Mouse (Mus musculus) CH12.LX (cell line): ENCODE results near the gene Hspa1a.

Experiments used
- CTCF ChIP-seq, 2 experiments: IDR thresholded peaks in 1 of 2; conservative IDR thresholded peaks in 1 of 2; 2 replicates each; pipeline ENCODE4 v1.5.1; 2011 to 2012; ENCODE audit warnings: low read depth in 2 of 2, low read length in 2 of 2, improper control_type of control experiment in 1 of 2, inconsistent platforms in 1 of 2, mild to moderate bottlenecking in 1 of 2, moderate library complexity in 1 of 2
- ELF1 ChIP-seq: IDR thresholded peaks from 2 replicates; pipeline ENCODE4 v1.6.1; 2014; ENCODE audit warnings: low read depth, mild to moderate bottlenecking, inconsistent platforms, low read length, improper control_type of control experiment
- HCFC1 ChIP-seq: IDR thresholded peaks from 2 replicates; pipeline ENCODE4 v1.6.1; 2012; ENCODE audit warnings: low read depth, mild to moderate bottlenecking, inconsistent platforms, low read length, improper control_type of control experiment
- POLR2A ChIP-seq: IDR thresholded peaks from 2 replicates; pipeline ENCODE4 v1.6.1; 2011; ENCODE audit warnings: low read depth, mild to moderate bottlenecking, improper control_type of control experiment, low read length
- SIN3A ChIP-seq: IDR thresholded peaks from 2 replicates; pipeline ENCODE4 v1.6.1; 2012; ENCODE audit warnings: low read length, improper control_type of control experiment, inconsistent platforms
- UBTF ChIP-seq: IDR thresholded peaks from 2 replicates; pipeline ENCODE4 v1.6.1; 2012; ENCODE audit warnings: low read depth, mild to moderate bottlenecking, inconsistent platforms, low read length, improper control_type of control experiment, moderate library complexity
- ZKSCAN1 ChIP-seq: IDR thresholded peaks from 2 replicates; pipeline ENCODE4 v1.6.1; 2012; ENCODE audit warnings: low read depth, inconsistent platforms, low read length, improper control_type of control experiment, borderline replicate concordance

GRCm38 (mm10) chr17:35017706-35018030 is 45.7 kb upstream of the Hspa1a start:
- no peak for TF ChIP-seq SIN3A
- no peak for TF ChIP-seq POLR2A
- no peak for TF ChIP-seq HCFC1
- TF ChIP-seq CTCF (conservative IDR thresholded peaks at IDR 0.05 in 1 of 2, IDR thresholded peaks at IDR 0.05 in 1 of 2; ENCODE audit: low read depth in 2 of 2, low read length in 2 of 2): no peak
- no peak for TF ChIP-seq ZKSCAN1
- TF ChIP-seq UBTF: no peak
- no peak for TF ChIP-seq ELF1
